Mouse (Mus musculus): ENCODE data around the gene Snrpd2.

DNA sequence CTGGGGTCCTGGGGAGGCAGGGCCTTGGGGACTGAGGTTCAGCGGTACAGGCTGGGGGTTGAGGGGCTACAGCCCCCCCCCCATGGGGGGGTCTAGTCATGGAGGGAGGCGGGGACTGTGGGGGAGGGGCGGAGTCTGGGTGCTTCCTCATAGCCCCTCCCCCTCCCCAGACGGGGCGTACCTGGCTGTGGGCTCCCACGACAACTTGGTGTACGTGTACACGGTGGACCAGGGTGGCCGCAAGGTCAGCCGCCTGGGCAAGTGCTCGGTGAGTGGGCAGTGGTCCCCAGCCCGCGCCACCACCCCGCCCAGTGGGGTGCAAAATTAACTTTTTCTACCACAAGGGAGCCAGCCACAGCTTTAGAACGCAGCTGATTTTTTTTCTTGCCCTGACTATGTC, 52.1 kb downstream of the Snrpd2 start:
- TF ChIP-seq POLR2A (IDR thresholded peaks at IDR 0.05; ENCODE audit: low read depth, low read length) = no peak
- TF ChIP-seq CTCF (IDR thresholded peaks at IDR 0.05; ENCODE audit: extremely low read depth, insufficient read depth, insufficient read length, insufficient replicate concordance) = no peak

Measured in spleen, adult 2 months (tissue).